Mouse (Mus musculus) urinary bladder, postnatal 25 days (tissue): ENCODE data around the gene Ccdc173.

ENCODE experiments used
- DNase-seq: peaks from one replicate; pipeline ENCODE4 v3.0.0; 2022; ENCODE audit warnings: low spot score

The Ccdc173 gene

GRCm38 (mm10) chr2:69788974-69789373 lies 401 bp downstream of the Ccdc173 start:
- no peak for DNase-seq

- DNase-seq: no peak
These were observed 10.6 kb downstream of the Ccdc173 start for GRCm38 (mm10) chr2:69778836-69779177.

- no peak for DNase-seq
These were observed 11.2 kb downstream of the Ccdc173 start for GRCm38 (mm10) chr2:69777985-69778835.

GRCm38 (mm10) chr2:69773331-69773730 lies 16.0 kb downstream of the Ccdc173 start:
- DNase-seq: no peak

- DNase-seq: no peak
These were observed 24.7 kb downstream of the Ccdc173 start for GRCm38 (mm10) chr2:69764716-69765115.

GRCm38 (mm10) chr2:69763340-69763739 lies 26.0 kb downstream of the Ccdc173 start:
- no peak for DNase-seq

GRCm38 (mm10) chr2:69760980-69761379 lies 28.4 kb downstream of the Ccdc173 start:
- DNase-seq: no peak

GRCm38 (mm10) chr2:69745091-69745490 lies 44.3 kb downstream of the Ccdc173 start:
- no peak for DNase-seq

GRCm38 (mm10) chr2:69723519-69723825 lies 65.9 kb downstream of the Ccdc173 start:
- no peak for DNase-seq

GRCm38 (mm10) chr2:69722650-69723518 lies 66.5 kb downstream of the Ccdc173 start:
- peak; percentile 92 for DNase-seq

- DNase-seq: no peak
These were observed 67.1 kb downstream of the Ccdc173 start, which contains the start of gene Ppig for GRCm38 (mm10) chr2:69722273-69722649. TSS of gene Ppig (plus strand) at chr2:69722545.

- DNase-seq: no peak
These were observed 70.3 kb downstream of the Ccdc173 start for GRCm38 (mm10) chr2:69719121-69719520.

- no peak for DNase-seq
These were observed 72.9 kb downstream of the Ccdc173 start for GRCm38 (mm10) chr2:69716483-69716882.

GRCm38 (mm10) chr2:69714126-69714525 lies 75.2 kb downstream of the Ccdc173 start:
- DNase-seq: no peak

GRCm38 (mm10) chr2:69713626-69714014 lies 75.8 kb downstream of the Ccdc173 start:
- no peak for DNase-seq

GRCm38 (mm10) chr2:69712981-69713625 lies 76.3 kb downstream of the Ccdc173 start, which contains the start of gene Fastkd1:
TSS of gene Fastkd1 (minus strand) at chr2:69713516.
- peak; percentile 60 for DNase-seq

- no peak for DNase-seq
These were observed 77.2 kb downstream of the Ccdc173 start for GRCm38 (mm10) chr2:69712171-69712570.
